Mouse (Mus musculus): ENCODE measurements around the gene Proca1.

The Proca1 gene

GRCm38 (mm10) chr11:78193113-78193512, at the start of gene Proca1:
Gene Proca1 (plus strand): TSS chr11:78193392.
- DNase-seq (ENCODE audit: low read depth, low spot score) = no peak

- DNase-seq (ENCODE audit: low read depth, low spot score) = no peak
These were observed 49.7 kb upstream of the Proca1 start for GRCm38 (mm10) chr11:78143520-78143919.

GRCm38 (mm10) chr11:78146168-78146567, 47.0 kb upstream of the Proca1 start:
- DNase-seq (ENCODE audit: low read depth, low spot score) = no peak

DNA sequence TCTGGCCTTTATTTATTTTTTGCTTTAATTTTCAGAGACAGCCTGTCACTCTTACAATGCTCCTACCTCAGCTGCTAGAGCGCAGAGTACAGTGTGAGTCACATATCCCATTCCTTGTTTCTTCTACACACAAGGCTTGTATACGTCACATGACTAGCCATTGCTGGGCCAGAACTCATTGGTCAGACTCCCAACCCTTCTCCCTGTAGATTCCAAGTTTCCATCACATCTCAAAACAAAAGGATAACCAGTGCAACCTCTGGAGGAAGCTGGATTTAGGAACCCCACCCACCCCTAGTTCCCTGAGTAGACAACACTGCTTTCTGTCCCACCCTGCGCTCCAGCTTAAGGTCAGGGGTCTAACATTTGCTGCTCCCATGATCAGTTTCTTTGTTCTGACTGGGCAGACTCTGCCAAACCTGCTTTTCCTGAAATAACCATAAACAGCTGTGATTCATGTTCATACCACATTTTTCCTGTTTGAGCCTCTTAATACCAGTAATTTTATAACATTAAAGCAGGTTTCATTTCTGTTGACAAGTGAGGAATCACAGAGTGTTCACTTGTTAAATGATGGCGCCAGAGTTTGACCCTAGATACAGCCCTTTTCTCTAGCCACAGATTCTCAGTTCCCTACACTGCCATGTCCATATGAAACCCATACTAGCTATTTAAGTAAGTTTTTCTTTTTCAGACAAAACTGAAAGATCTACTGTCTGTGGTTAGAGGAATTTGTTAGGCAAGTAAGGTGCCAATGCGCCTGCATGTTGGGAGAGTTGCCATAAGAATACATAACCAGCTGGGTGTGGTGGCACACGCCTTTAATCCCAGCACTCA, 46.3 kb upstream of the Proca1 start:
- DNase-seq (ENCODE audit: low read depth, low spot score) = no peak

DNA sequence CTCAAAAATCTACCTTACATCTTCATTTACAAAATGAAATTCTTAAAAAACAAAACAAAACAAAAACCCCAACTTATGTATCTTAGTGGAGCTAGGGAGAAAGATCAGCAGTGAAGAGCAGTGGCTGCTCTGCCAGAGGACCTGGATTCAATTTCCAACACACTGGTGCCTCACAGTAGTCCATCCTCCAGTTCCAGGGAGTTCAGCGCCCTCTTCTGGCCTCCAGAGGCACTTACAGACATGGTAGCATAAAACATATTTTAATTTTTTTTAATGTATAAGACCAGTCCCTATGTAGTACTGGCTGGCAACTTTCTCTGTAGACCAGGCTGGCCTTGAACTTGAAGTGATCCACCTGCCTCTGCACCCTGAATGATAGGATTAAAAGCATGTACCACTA, 42.0 kb upstream of the Proca1 start:
- no peak for DNase-seq (ENCODE audit: low read depth, low spot score)

DNA sequence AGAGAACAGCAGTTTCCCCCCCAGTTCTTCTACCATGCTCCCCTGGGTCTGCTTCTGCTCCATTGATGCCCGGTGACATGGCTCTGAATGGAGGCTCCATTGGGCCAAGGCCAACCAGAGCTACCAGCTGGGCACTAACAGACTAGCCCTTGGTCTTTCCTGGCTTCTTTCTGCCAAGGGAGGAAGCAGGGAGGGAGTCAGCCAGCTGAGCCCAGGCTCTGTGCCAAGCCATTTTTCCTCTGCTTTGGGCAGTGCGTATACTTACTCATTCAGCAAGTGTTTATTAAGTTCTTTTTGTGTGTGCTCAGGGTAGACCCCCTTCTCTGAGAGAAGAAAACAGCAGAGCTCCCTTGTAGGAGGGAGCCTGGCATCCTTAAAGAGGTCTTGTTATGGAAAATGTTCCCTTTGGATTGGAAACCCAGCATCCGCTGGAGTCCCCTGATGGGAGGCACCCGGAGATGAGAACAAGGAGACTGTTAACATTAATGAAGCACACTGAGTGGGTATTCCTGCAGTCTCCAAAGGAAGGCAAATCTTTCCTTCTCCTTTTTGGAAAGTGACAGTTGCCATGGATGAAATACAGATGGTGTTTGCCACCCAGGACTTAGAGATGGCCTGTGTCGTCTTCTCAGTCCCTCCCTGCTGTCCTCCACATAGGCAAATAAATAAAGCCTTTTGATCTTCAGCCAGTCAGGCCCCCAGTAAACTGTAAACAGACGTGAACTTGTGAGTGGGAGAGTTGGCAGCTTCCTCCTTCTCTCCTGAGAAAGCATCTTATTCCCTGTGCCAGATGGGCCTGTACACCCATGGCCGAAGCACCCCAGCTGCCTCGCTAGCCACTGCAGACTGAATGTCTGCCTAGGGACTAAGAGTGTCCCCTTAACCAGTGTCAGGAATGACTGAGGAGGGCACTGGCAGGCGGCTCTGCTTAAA, 40.6 kb upstream of the Proca1 start:
- no peak for DNase-seq (ENCODE audit: low read depth, low spot score)

DNA sequence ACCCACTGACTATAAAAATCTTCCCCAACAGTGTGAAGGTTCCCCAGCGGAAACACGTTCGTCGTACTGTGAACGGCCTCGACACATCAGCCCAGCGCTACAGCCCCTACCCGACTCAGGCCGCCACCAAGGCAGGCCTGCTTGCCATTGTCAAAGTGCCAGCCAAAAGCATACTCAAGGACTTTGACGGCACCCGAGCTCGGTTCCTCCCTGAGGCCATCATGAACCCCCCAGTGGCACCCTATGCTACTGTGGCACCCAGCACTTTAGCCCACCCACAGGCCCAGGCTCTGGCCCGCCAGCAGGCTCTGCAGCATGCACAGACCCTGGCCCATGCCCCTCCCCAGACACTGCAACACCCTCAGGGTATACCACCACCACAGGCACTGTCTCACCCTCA, 39.4 kb upstream of the Proca1 start:
- DNase-seq (ENCODE audit: low read depth, low spot score) = no peak

GRCm38 (mm10) chr11:78155674-78156073, 37.5 kb upstream of the Proca1 start:
- no peak for DNase-seq (ENCODE audit: low read depth, low spot score)

GRCm38 (mm10) chr11:78156156-78156699, 37.0 kb upstream of the Proca1 start:
- DNase-seq (ENCODE audit: low read depth, low spot score) = no peak

DNA sequence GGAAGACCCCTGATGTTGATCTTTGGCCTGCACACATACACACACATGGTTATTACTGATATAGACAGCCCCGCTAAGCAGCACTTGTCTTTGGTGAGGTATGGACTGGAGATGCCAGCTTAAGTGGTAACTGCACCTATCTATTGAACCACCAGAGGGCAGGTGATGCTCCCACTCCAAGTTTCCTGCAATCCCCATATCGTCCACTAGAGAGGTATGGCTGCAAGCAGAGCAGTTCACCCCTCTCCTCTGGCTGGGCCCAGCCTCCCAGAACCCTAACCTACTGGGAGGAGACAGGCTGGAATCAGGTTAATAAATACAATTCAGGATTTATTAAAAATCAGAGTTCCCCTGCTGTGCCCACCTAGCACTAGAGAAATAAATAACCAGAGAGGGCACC, 34.1 kb upstream of the Proca1 start:
- peak; percentile 89 for DNase-seq (ENCODE audit: low read depth, low spot score)

GRCm38 (mm10) chr11:78159557-78159956, 33.6 kb upstream of the Proca1 start:
- no peak for DNase-seq (ENCODE audit: low read depth, low spot score)

DNA sequence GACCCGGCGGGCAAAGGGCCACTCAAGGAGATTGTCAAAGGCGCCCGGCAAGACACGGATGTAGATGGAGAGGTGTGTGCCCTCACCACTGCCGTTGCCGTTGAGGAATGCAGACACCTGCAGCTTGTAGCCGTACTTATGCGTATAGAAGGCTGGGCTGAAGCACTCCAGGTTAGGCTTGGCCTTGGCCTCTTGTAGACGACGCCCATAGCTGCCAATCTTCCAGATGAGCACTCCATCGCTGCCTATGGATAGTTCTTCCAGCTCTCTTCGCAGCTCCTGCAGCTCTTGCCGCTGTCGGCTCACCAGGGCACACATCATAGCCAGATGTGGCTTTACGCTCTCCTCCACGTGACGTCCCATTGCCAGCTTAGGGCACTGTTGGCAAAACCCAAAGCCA, 33.0 kb upstream of the Proca1 start:
- no peak for DNase-seq (ENCODE audit: low read depth, low spot score)

DNA sequence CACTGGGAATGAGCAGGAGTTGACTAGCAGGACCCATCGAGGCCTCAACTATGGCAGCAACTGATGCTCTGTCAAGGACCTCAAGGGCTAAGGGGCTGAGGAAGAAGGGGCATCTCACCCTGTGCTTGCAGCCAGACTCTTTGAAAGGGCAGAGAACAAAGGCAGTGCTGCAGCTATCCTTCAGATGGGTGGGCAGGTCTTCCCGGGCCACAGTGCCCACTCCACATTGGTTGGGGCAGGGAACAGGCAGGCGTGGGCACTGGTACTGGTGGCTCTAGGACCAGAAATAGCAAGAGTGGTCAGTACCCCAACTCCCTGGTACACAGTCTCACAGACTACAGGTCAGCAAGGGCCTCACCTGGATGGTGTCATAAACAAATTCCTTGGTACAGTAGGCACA, 32.5 kb upstream of the Proca1 start:
- DNase-seq (ENCODE audit: low read depth, low spot score) = no peak

- DNase-seq (ENCODE audit: low read depth, low spot score) = no peak
These were observed 32.0 kb upstream of the Proca1 start for GRCm38 (mm10) chr11:78161169-78161568.

- no peak for DNase-seq (ENCODE audit: low read depth, low spot score)
These were observed 31.2 kb upstream of the Proca1 start for GRCm38 (mm10) chr11:78161968-78162367.

DNA sequence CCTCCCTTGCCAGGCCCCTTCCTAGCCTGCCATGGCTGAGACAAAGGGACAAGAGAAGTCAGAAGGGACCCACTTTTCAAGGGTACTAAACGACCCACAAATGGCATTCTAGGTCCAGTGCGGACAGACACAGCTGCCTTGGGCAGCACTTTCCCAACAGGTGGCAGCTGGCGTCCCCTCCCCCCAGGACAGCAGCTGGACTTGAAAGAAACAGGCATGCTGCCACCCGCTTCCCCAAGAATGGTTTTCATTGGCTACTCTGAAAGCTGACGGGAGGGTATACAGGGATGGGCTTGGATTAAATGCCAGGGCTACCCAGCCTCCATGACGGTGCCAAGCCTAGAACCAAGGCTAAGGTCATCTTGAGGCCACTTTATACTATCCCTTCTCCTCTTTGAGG, 30.7 kb upstream of the Proca1 start:
- no peak for DNase-seq (ENCODE audit: low read depth, low spot score)

- no peak for DNase-seq (ENCODE audit: low read depth, low spot score)
These were observed 30.1 kb upstream of the Proca1 start for GRCm38 (mm10) chr11:78163045-78163444.

DNA sequence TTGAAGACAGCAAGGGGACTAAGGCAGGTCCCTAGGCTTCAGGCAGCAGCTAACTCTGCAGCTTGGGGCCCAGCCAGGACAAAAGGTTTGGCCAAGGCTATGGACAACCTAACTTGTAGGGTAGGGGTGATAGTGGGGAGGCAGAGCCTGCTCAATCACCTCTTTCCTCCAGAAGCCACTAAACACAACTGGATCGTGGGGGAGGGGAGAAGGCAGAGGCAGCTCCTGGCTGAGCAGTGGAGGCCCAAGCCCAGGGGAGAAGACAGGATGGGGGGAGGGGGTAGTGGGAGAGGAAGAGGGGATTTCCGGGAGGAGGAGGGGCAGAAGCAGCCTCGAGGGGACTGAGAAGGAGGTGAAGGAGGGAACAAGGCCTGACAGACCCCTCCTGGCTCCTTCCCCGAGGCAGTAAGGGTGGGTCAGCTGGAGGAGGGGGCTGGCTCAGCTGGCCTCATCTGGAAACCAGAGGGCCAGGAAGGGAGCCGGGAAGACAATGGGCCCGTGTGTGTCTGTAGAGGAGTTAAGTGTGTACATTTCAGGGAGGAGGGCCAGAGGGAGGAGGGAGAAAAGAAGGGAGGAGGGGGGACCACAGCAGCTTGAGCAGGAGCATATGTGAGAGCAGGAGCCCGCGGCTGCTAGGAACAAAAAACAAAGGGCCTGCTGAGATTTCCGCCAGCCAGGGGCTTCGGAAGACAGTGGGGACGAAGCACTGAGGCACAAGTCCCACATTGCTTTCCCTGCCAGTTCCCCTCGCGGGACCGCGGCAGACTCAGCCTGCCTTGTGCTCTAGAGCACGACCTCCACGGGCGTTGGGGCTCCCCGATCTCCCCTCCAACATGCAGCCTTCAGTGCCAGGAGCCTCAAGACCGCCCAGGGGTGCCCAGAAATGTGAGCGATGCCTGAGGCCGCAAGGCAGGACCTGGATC, 29.2 kb upstream of the Proca1 start:
- DNase-seq (ENCODE audit: low read depth, low spot score) = no peak

DNA sequence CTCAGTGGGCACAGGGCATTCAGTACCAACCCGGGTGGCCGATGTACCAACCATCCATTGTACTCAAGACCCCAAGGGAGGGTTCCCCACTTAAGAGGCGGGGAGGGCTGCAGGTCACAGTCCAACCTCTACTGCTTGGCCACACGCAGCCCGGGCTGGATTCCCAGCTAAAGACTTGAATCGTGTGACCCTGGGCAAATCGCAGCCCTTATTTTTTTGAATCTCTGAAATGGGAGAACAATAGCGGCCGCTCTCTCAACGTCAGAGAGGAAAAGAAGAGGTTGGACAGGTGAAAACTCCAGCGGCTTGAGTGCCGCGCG, 28.6 kb upstream of the Proca1 start:
- no peak for DNase-seq (ENCODE audit: low read depth, low spot score)

- no peak for DNase-seq (ENCODE audit: low read depth, low spot score)
These were observed 28.1 kb upstream of the Proca1 start, which contains the start of gene Traf4 for GRCm38 (mm10) chr11:78164924-78165760. Gene Traf4 (minus strand): TSS chr11:78165589.

GRCm38 (mm10) chr11:78165761-78166109, 27.5 kb upstream of the Proca1 start:
- no peak for DNase-seq (ENCODE audit: low read depth, low spot score)

All from WW6 (cell line).